In genomic region chr1:132209400-132209799, GRCm38 (mm10) we compare ENCODE assay signal across 20 mouse cellular contexts. TPM values are rescaled to one million over a fixed set of nuclear protein-coding genes. Genes with fewer than 3 reads are reported as not detected.
A peak's percentile ranks its signal among the peaks of the same experiment; 100 is the strongest.
DNase-seq lines count a peak whose midpoint lies in the region; ATAC-seq lines count a peak whose summit lies in the region.
"Had no signal": no experiment of that assay in that cellular context is flagged by ENCODE, and none has a peak within 500 bp of the region (broad histone marks: within the 10 kb centered on the region; RNA-seq: fewer than 3 reads in every experiment).

No protein-coding gene starts in this region.

- 71% methylated on average over 10 of the region's 10 CpGs for WGBS in hindbrain, embryonic 12.5 days
- WGBS in hindbrain, embryonic 11.5 days: 83% methylated on average over 10 of the region's 10 CpGs
- 69% methylated on average over 10 of the region's 10 CpGs for WGBS in midbrain, embryonic 14.5 days
- WGBS in midbrain, embryonic 11.5 days: 81% methylated on average over 10 of the region's 10 CpGs
- 53% methylated on average over 10 of the region's 10 CpGs for WGBS in hindbrain, embryonic 15.5 days

- H3K9ac ChIP-seq in hindbrain, embryonic 12.5 days: no peak overlapping the region
- H3K9ac ChIP-seq in hindbrain, embryonic 11.5 days (ENCODE audit: low read depth, low read length): no peak overlapping the region
- no peak overlapping the region for H3K9ac ChIP-seq in midbrain, embryonic 14.5 days (replicated peaks; ENCODE audit: low read length)
- no peak overlapping the region for H3K9ac ChIP-seq in midbrain, embryonic 11.5 days (ENCODE audit: low read length)
- H3K9ac ChIP-seq in hindbrain, embryonic 15.5 days: no peak overlapping the region
- H3K9ac ChIP-seq: embryonic facial prominence, embryonic 13.5 days; heart, embryonic 15.5 days; liver, postnatal 0 days had no signal

- no peaks in the 10 kb centered on the region for H3K36me3 ChIP-seq in hindbrain, embryonic 12.5 days
- no peaks in the 10 kb centered on the region for H3K36me3 ChIP-seq in hindbrain, embryonic 11.5 days (ENCODE audit: control insufficient read depth, insufficient read depth, low read length)
- 0 out of 2 replicates have a peak, but pooled peaks cover 7% of the 10 kb centered on the region for H3K36me3 ChIP-seq in midbrain, embryonic 14.5 days (ENCODE audit: control insufficient read depth, insufficient read depth, low read length)
- H3K36me3 ChIP-seq in midbrain, embryonic 11.5 days (ENCODE audit: control insufficient read depth, insufficient read depth, low read length): no peaks in the 10 kb centered on the region
- no peaks in the 10 kb centered on the region for H3K36me3 ChIP-seq in hindbrain, embryonic 15.5 days
- H3K36me3 ChIP-seq: embryonic facial prominence, embryonic 13.5 days; heart, embryonic 15.5 days had no signal

- peaks cover 73% of the 10 kb centered on the region for H3K4me1 ChIP-seq in hindbrain, embryonic 12.5 days
- peaks cover 4% of the 10 kb centered on the region; the same call in 1 of the 2 replicates for H3K4me1 ChIP-seq in hindbrain, embryonic 11.5 days (replicated peaks; ENCODE audit: control insufficient read depth, insufficient read depth, low read length)
- peaks cover 57% of the 10 kb centered on the region for H3K4me1 ChIP-seq in midbrain, embryonic 14.5 days (ENCODE audit: control insufficient read depth, insufficient read depth, low read length)
- H3K4me1 ChIP-seq in midbrain, embryonic 11.5 days (ENCODE audit: control insufficient read depth, insufficient read depth, low read length): peaks cover 36% of the 10 kb centered on the region
- peaks cover 78% of the 10 kb centered on the region for H3K4me1 ChIP-seq in hindbrain, embryonic 15.5 days (replicated peaks)

- H3K27me3 ChIP-seq in hindbrain, embryonic 12.5 days: no peaks in the 10 kb centered on the region; the same call in none of the 2 replicates
- H3K27me3 ChIP-seq in hindbrain, embryonic 11.5 days (ENCODE audit: control insufficient read depth, insufficient read depth, low read length): peaks cover 2% of the 10 kb centered on the region; the same call in 1 of the 2 replicates
- no peaks in the 10 kb centered on the region for H3K27me3 ChIP-seq in midbrain, embryonic 14.5 days (ENCODE audit: control insufficient read depth, insufficient read depth, low read length)
- H3K27me3 ChIP-seq in midbrain, embryonic 11.5 days (ENCODE audit: control insufficient read depth, insufficient read depth, low read length): no peaks in the 10 kb centered on the region
- no peaks in the 10 kb centered on the region for H3K27me3 ChIP-seq in hindbrain, embryonic 15.5 days

- DNase-seq in hindbrain, embryonic 11.5 days (ENCODE audit: low spot score): no peak
- DNase-seq in midbrain, embryonic 14.5 days: no peak
- DNase-seq in midbrain, embryonic 11.5 days (ENCODE audit: low spot score, missing footprints): no peak
- DNase-seq in cerebellum, postnatal 14 days: no peak
- no peak for DNase-seq in kidney, adult 9 months
- DNase-seq: cerebellum, adult 8-10 months; gastrocnemius, postnatal 36 days; liver; liver, postnatal 0 days; lung, postnatal 36 days; right cerebral cortex, adult 18-20 months had no signal

- no peak overlapping the region for H3K4me3 ChIP-seq in hindbrain, embryonic 12.5 days
- H3K4me3 ChIP-seq in hindbrain, embryonic 11.5 days (ENCODE audit: low read depth, low read length): no peak overlapping the region
- H3K4me3 ChIP-seq in midbrain, embryonic 14.5 days (replicated peaks; ENCODE audit: low read depth, low read length): no peak overlapping the region
- no peak overlapping the region for H3K4me3 ChIP-seq in midbrain, embryonic 11.5 days (ENCODE audit: low read depth, low read length)
- H3K4me3 ChIP-seq in hindbrain, embryonic 15.5 days: no peak overlapping the region
- H3K4me3 ChIP-seq: embryonic facial prominence, embryonic 13.5 days; heart, embryonic 15.5 days had no signal

- H3K4me2 ChIP-seq in hindbrain, embryonic 12.5 days (replicated peaks): no peak overlapping the region
- H3K4me2 ChIP-seq in hindbrain, embryonic 11.5 days (replicated peaks; ENCODE audit: low read depth, low read length): no peak overlapping the region
- no peak overlapping the region for H3K4me2 ChIP-seq in midbrain, embryonic 14.5 days (ENCODE audit: low read length)
- H3K4me2 ChIP-seq in midbrain, embryonic 11.5 days: no peak overlapping the region
- no peak overlapping the region for H3K4me2 ChIP-seq in hindbrain, embryonic 15.5 days
- H3K4me2 ChIP-seq: embryonic facial prominence, embryonic 13.5 days; heart, embryonic 15.5 days had no signal

- H3K27ac ChIP-seq in hindbrain, embryonic 12.5 days: peak overlapping the region; percentile 23; the same call in 1 of the 2 replicates
- H3K27ac ChIP-seq in hindbrain, embryonic 11.5 days (ENCODE audit: low read depth, low read length): no peak overlapping the region
- peak overlapping the region; percentile 50 for H3K27ac ChIP-seq in midbrain, embryonic 14.5 days (replicated peaks; ENCODE audit: low read depth, low read length)
- no peak overlapping the region for H3K27ac ChIP-seq in midbrain, embryonic 11.5 days (ENCODE audit: low read depth, low read length)
- H3K27ac ChIP-seq in hindbrain, embryonic 15.5 days (replicated peaks): peak overlapping the region; percentile 73
- H3K27ac ChIP-seq: embryonic facial prominence, embryonic 13.5 days; heart, embryonic 15.5 days; kidney, postnatal 0 days; stomach, postnatal 0 days had no signal

- no peaks in the 10 kb centered on the region for H3K9me3 ChIP-seq in hindbrain, embryonic 12.5 days (replicated peaks)
- H3K9me3 ChIP-seq in hindbrain, embryonic 11.5 days (ENCODE audit: control insufficient read depth, low read length): no peaks in the 10 kb centered on the region
- no peaks in the 10 kb centered on the region for H3K9me3 ChIP-seq in midbrain, embryonic 14.5 days (ENCODE audit: control insufficient read depth, low read length)
- no peaks in the 10 kb centered on the region for H3K9me3 ChIP-seq in midbrain, embryonic 11.5 days (ENCODE audit: control insufficient read depth, low read length)
- H3K9me3 ChIP-seq in hindbrain, embryonic 15.5 days: no peaks in the 10 kb centered on the region
- H3K9me3 ChIP-seq: embryonic facial prominence, embryonic 13.5 days; heart, embryonic 15.5 days had no signal

- no peak for ATAC-seq in hindbrain, embryonic 12.5 days (ENCODE audit: low FRiP score)
- ATAC-seq in hindbrain, embryonic 11.5 days (ENCODE audit: low FRiP score): no peak
- no peak for ATAC-seq in midbrain, embryonic 14.5 days (ENCODE audit: low FRiP score, low TSS enrichment)
- ATAC-seq in midbrain, embryonic 11.5 days (ENCODE audit: low FRiP score): no peak
- no peak for ATAC-seq in hindbrain, embryonic 15.5 days (ENCODE audit: low FRiP score, low read depth)
- ATAC-seq: intestine, postnatal 0 days; liver, postnatal 0 days had no signal

RNA-seq across cellular contexts. Expression of gene AC124108.1, which starts 18.1 kb away (rescaled TPM):
- 3.6 and 4.1 TPM in 2 replicates for polyA plus RNA-seq in hindbrain, embryonic 12.5 days (2016; fragmentation: Nextera tagmentation; extraction: Ambion mirVana)
- polyA plus RNA-seq in hindbrain, embryonic 11.5 days (2014; fragmentation: Nextera tagmentation; extraction: Ambion mirVana): 2.9 and 4.8 TPM in 2 replicates
- polyA plus RNA-seq in midbrain, embryonic 14.5 days (2014; fragmentation: Nextera tagmentation; extraction: Ambion mirVana): 4.4 and 4.5 TPM in 2 replicates
- polyA plus RNA-seq in midbrain, embryonic 11.5 days (2014; fragmentation: Nextera tagmentation; extraction: Ambion mirVana): 5.0 and 5.2 TPM in 2 replicates
- polyA plus RNA-seq in hindbrain, embryonic 15.5 days (2015; fragmentation: Nextera tagmentation; extraction: Ambion mirVana): 2.7 and 2.8 TPM in 2 replicates
- polyA plus RNA-seq: heart, embryonic 15.5 days; intestine, postnatal 0 days; liver, postnatal 0 days; thymus, postnatal 0 days had no signal

RNA-seq across cellular contexts. Expression of gene Lemd1, which starts 18.2 kb away (rescaled TPM):
- polyA plus RNA-seq in hindbrain, embryonic 12.5 days (2016; fragmentation: Nextera tagmentation; extraction: Ambion mirVana): 10.8 and 12.7 TPM in 2 replicates
- polyA plus RNA-seq in hindbrain, embryonic 11.5 days (2014; fragmentation: Nextera tagmentation; extraction: Ambion mirVana): 8.9 and 11.3 TPM in 2 replicates
- 21.2 and 23.2 TPM in 2 replicates for polyA plus RNA-seq in midbrain, embryonic 14.5 days (2014; fragmentation: Nextera tagmentation; extraction: Ambion mirVana)
- 10.7 and 12.9 TPM in 2 replicates for polyA plus RNA-seq in midbrain, embryonic 11.5 days (2014; fragmentation: Nextera tagmentation; extraction: Ambion mirVana)
- 14.1 and 16.2 TPM in 2 replicates for polyA plus RNA-seq in hindbrain, embryonic 15.5 days (2015; fragmentation: Nextera tagmentation; extraction: Ambion mirVana)
- polyA plus RNA-seq: heart, embryonic 15.5 days; liver, postnatal 0 days had no signal

RNA-seq across cellular contexts. Expression of gene Gm10188, which starts 20.2 kb away (rescaled TPM):
- 0.49 TPM in 1 of 2 replicates, not detected in the other for polyA plus RNA-seq in hindbrain, embryonic 12.5 days (2016; fragmentation: Nextera tagmentation; extraction: Ambion mirVana)
- not detected in 2 replicates for polyA plus RNA-seq in hindbrain, embryonic 11.5 days (2014; fragmentation: Nextera tagmentation; extraction: Ambion mirVana)
- 0.70 TPM in 1 of 2 replicates, not detected in the other for polyA plus RNA-seq in midbrain, embryonic 14.5 days (2014; fragmentation: Nextera tagmentation; extraction: Ambion mirVana)
- polyA plus RNA-seq in midbrain, embryonic 11.5 days (2014; fragmentation: Nextera tagmentation; extraction: Ambion mirVana): 0.55 and 0.66 TPM in 2 replicates
- polyA plus RNA-seq in hindbrain, embryonic 15.5 days (2015; fragmentation: Nextera tagmentation; extraction: Ambion mirVana): 0.25 and 0.68 TPM in 2 replicates
- polyA plus RNA-seq: embryonic facial prominence, embryonic 13.5 days; heart, embryonic 15.5 days; intestine, postnatal 0 days; kidney, postnatal 0 days; liver, postnatal 0 days; stomach, postnatal 0 days; thymus, postnatal 0 days; urinary bladder, adult 2 months had no signal

Comparison
In these comparisons a context has a peak if more than half of its experiments do, and no peak if none do; other contexts are left out.
1. H3K27ac ChIP-seq: peak in hindbrain, embryonic 12.5 days (single experiment), midbrain, embryonic 14.5 days (single experiment) and hindbrain, embryonic 15.5 days (single experiment); none in hindbrain, embryonic 11.5 days (single experiment) and midbrain, embryonic 11.5 days (single experiment).